Mouse (Mus musculus): ENCODE results near the gene Ankrd33b. TPM values are rescaled to one million over a fixed set of nuclear protein-coding genes. Genes with fewer than 3 reads are reported as not detected.

Gene Ankrd33b
- total and polyA plus RNA-seq, 2 experiments: 9.1 to 13.1 TPM

- Histone ChIP-seq H3K27me3 (ENCODE audit: control insufficient read depth, insufficient read depth, low read length) (no peaks in the 10 kb centered on the region), H3K9ac (ENCODE audit: low read depth, low read length) (no peak overlapping the region), H3K4me1 (ENCODE audit: control insufficient read depth, insufficient read depth, low read length) (no peaks in the 10 kb centered on the region), H3K36me3 (ENCODE audit: control insufficient read depth, insufficient read depth, low read length) (peaks cover 11% of the 10 kb centered on the region), H3K79me2 (ENCODE audit: control insufficient read depth, insufficient read depth, low read length) (no peaks in the 10 kb centered on the region), H3K27ac (replicated peaks; ENCODE audit: insufficient read depth, low read depth, low read length) (no peak overlapping the region), H3K4me3 (ENCODE audit: insufficient read depth, low read depth, low read length) (no peak overlapping the region)
- no peak for DNase-seq (ENCODE audit: extremely low read depth, low read depth, low spot score)
- TF ChIP-seq POLR2A (IDR thresholded peaks at IDR 0.05; ENCODE audit: extremely low read depth, insufficient read depth, low read length): no peak
- no peak for TF ChIP-seq CTCF (IDR thresholded peaks at IDR 0.05; ENCODE audit: low read depth, low read length)
- WGBS: 76% methylated on average over 13 of the region's 13 CpGs
These were observed 69.8 kb downstream of the Ankrd33b start for GRCm38 (mm10) chr15:31297777-31298137.

DNA sequence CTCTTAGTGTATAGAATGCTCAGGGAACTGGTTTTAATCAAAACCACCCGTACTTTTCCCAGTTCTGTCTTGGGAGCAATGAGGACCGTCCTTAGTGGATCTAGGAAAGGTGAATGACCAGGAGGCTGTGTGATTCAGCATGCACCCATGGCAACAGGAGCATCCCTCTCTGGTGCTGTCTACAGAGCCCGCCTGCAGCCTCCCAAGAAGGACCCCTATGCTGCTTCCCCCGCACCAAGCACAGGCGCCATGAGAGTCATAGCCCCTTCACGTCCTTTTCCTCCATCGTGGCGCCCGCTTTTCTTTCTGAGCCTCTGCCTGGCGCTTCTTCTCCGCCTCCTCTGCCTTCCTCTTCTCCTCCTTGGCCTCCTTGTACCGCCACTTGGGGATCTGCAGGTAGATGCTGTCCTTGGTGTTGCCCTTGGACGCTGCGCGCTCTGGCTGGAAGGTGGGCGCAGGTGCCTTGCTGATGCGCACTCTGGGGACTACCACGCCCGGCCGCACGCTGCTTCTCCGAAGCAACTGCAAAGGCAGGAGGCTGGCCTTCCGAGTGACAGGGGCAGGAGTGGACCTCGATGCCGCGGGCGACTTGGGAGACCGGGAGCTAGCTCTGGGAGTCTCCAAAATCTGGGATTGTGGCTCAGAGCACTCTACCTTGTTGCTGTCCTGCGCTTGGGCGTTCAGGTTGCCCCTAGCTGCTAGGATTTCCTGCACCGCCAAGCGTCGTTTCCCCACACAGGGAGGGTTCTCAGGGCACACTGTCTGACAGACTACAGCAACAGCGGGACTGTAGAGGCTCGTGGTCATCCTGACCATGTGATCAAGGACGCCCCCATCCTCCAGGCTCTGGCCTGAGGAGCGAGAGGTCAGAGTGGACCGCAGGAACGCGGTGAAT lies 70.4 kb downstream of the Ankrd33b start:
- 68% methylated on average over 40 of the region's 40 CpGs for WGBS
- Histone ChIP-seq H3K36me3 (ENCODE audit: control insufficient read depth, insufficient read depth, low read length) (peaks cover 11% of the 10 kb centered on the region), H3K4me1 (ENCODE audit: control insufficient read depth, insufficient read depth, low read length) (no peaks in the 10 kb centered on the region), H3K9ac (ENCODE audit: low read depth, low read length) (no peak overlapping the region), H3K79me2 (ENCODE audit: control insufficient read depth, insufficient read depth, low read length) (no peaks in the 10 kb centered on the region), H3K27me3 (ENCODE audit: control insufficient read depth, insufficient read depth, low read length) (no peaks in the 10 kb centered on the region), H3K4me3 (ENCODE audit: insufficient read depth, low read depth, low read length) (no peak overlapping the region), H3K27ac (replicated peaks; ENCODE audit: insufficient read depth, low read depth, low read length) (no peak overlapping the region)
- DNase-seq (ENCODE audit: extremely low read depth, low read depth, low spot score): no peak
- no peak for TF ChIP-seq POLR2A (IDR thresholded peaks at IDR 0.05; ENCODE audit: extremely low read depth, insufficient read depth, low read length)
- TF ChIP-seq CTCF (IDR thresholded peaks at IDR 0.05; ENCODE audit: low read depth, low read length): no peak

GRCm38 (mm10) chr15:31294311-31294710 lies 73.2 kb downstream of the Ankrd33b start:
- WGBS: 75% methylated on average over 2 of the region's 2 CpGs
- Histone ChIP-seq H3K4me1 (ENCODE audit: control insufficient read depth, insufficient read depth, low read length) (no peaks in the 10 kb centered on the region), H3K27ac (replicated peaks; ENCODE audit: insufficient read depth, low read depth, low read length) (no peak overlapping the region), H3K9ac (ENCODE audit: low read depth, low read length) (no peak overlapping the region), H3K36me3 (ENCODE audit: control insufficient read depth, insufficient read depth, low read length) (peaks cover 11% of the 10 kb centered on the region), H3K27me3 (ENCODE audit: control insufficient read depth, insufficient read depth, low read length) (no peaks in the 10 kb centered on the region), H3K79me2 (ENCODE audit: control insufficient read depth, insufficient read depth, low read length) (no peaks in the 10 kb centered on the region), H3K4me3 (ENCODE audit: insufficient read depth, low read depth, low read length) (no peak overlapping the region)
- TF ChIP-seq POLR2A (IDR thresholded peaks at IDR 0.05; ENCODE audit: extremely low read depth, insufficient read depth, low read length): no peak
- no peak for TF ChIP-seq CTCF (IDR thresholded peaks at IDR 0.05; ENCODE audit: low read depth, low read length)
- DNase-seq (ENCODE audit: extremely low read depth, low read depth, low spot score): no peak

DNA sequence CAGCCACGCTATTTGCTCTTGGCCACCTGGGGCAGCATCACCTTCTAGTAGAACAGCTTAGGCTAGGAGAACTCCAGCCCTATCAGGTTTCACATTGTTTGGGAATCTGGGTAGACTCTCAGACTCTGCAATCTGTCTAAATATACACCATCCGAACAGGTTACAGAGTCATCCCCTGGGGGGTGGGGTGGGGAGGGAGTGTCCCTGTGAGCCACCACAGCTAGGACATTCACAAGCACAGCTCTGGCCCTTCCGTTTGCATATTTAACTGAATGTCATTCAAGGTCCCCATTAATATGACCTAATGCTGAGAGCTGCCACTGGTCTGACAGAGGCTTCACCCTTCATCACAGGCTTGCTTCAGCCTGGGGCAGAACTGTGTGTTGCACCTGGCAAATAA lies 74.9 kb downstream of the Ankrd33b start:
- Histone ChIP-seq H3K4me1 (ENCODE audit: control insufficient read depth, insufficient read depth, low read length) (no peaks in the 10 kb centered on the region), H3K27ac (replicated peaks; ENCODE audit: insufficient read depth, low read depth, low read length) (no peak overlapping the region), H3K36me3 (ENCODE audit: control insufficient read depth, insufficient read depth, low read length) (peaks cover 9% of the 10 kb centered on the region), H3K9ac (ENCODE audit: low read depth, low read length) (no peak overlapping the region), H3K4me3 (ENCODE audit: insufficient read depth, low read depth, low read length) (no peak overlapping the region), H3K27me3 (ENCODE audit: control insufficient read depth, insufficient read depth, low read length) (no peaks in the 10 kb centered on the region), H3K79me2 (ENCODE audit: control insufficient read depth, insufficient read depth, low read length) (no peaks in the 10 kb centered on the region)
- TF ChIP-seq CTCF (IDR thresholded peaks at IDR 0.05; ENCODE audit: low read depth, low read length): no peak
- no peak for TF ChIP-seq POLR2A (IDR thresholded peaks at IDR 0.05; ENCODE audit: extremely low read depth, insufficient read depth, low read length)
- 42% methylated on average over 3 of the region's 3 CpGs for WGBS
- DNase-seq (ENCODE audit: extremely low read depth, low read depth, low spot score): no peak

- H3K27ac ChIP-seq (replicated peaks; ENCODE audit: insufficient read depth, low read depth, low read length): no peak overlapping the region
- no peaks in the 10 kb centered on the region for H3K79me2 ChIP-seq (ENCODE audit: control insufficient read depth, insufficient read depth, low read length)
- no peaks in the 10 kb centered on the region for H3K4me1 ChIP-seq (ENCODE audit: control insufficient read depth, insufficient read depth, low read length)
- 89% methylated on average over 3 of the region's 3 CpGs for WGBS
- no peak overlapping the region for H3K9ac ChIP-seq (ENCODE audit: low read depth, low read length)
- no peak for TF ChIP-seq POLR2A (IDR thresholded peaks at IDR 0.05; ENCODE audit: extremely low read depth, insufficient read depth, low read length)
- TF ChIP-seq CTCF (IDR thresholded peaks at IDR 0.05; ENCODE audit: low read depth, low read length): no peak
- DNase-seq (ENCODE audit: extremely low read depth, low read depth, low spot score): no peak
- no peaks in the 10 kb centered on the region for H3K27me3 ChIP-seq (ENCODE audit: control insufficient read depth, insufficient read depth, low read length)
- no peak overlapping the region for H3K4me3 ChIP-seq (ENCODE audit: insufficient read depth, low read depth, low read length)
- H3K36me3 ChIP-seq (ENCODE audit: control insufficient read depth, insufficient read depth, low read length): no peaks in the 10 kb centered on the region
These were observed 81.8 kb downstream of the Ankrd33b start for GRCm38 (mm10) chr15:31285695-31286094.
